Mouse (Mus musculus): ENCODE measurements around the gene Tssk2.

- TF ChIP-seq CTCF (IDR thresholded peaks at IDR 0.05; ENCODE audit: low read depth) (no peak), EP300 (IDR thresholded peaks at IDR 0.05; ENCODE audit: low read depth) (no peak)
These were observed 45.0 kb downstream of the Tssk2 start for GRCm38 (mm10) chr16:17943466-17943865.

Data from liver, embryonic 14.5 days (tissue).